Mouse (Mus musculus) liver, embryonic 15.5 days (tissue): ENCODE measurements around the gene Mettl15. TPM values are rescaled to one million over a fixed set of nuclear protein-coding genes. Genes with fewer than 3 reads are reported as not detected.

ENCODE experiments used
- microRNA-seq: library from miRNA; unstranded; fragments of <30 nt; microRNA quantifications from one replicate; pipeline ENCODE4, GENCODE M21; 2016
- polyA plus RNA-seq: library from polyadenylated mRNA; unstranded; fragments of >200 nt; fragmentation: Nextera tagmentation; extraction: Ambion mirVana; gene quantifications from 2 replicates; pipeline ENCODE4 v1.2.1, GENCODE M21; 2015

The Mettl15 gene
- polyA plus RNA-seq, 1 experiment from 2014 or later, result 5.3 TPM

Small RNA genes lying within 50 kb of the gene (microRNA-seq; reads per million reads assigned to microRNA genes)
- gene Gm24115, result not detected

Other genes with a start within 250 kb of the Mettl15 start
- 23.9 and 26.2 TPM in 2 replicates for gene Kif18a, start within 50 bp of the Mettl15 start, polyA plus RNA-seq